Mouse (Mus musculus): ENCODE results near the gene Snx27. TPM values are rescaled to one million over a fixed set of nuclear protein-coding genes. Genes with fewer than 3 reads are reported as not detected.
A peak's percentile ranks its signal among the peaks of the same experiment; 100 is the strongest.

The Snx27 gene
- 64.9 and 69.0 TPM in 2 replicates for polyA plus RNA-seq (2015; fragmentation: Nextera tagmentation; extraction: Ambion mirVana)

DNA sequence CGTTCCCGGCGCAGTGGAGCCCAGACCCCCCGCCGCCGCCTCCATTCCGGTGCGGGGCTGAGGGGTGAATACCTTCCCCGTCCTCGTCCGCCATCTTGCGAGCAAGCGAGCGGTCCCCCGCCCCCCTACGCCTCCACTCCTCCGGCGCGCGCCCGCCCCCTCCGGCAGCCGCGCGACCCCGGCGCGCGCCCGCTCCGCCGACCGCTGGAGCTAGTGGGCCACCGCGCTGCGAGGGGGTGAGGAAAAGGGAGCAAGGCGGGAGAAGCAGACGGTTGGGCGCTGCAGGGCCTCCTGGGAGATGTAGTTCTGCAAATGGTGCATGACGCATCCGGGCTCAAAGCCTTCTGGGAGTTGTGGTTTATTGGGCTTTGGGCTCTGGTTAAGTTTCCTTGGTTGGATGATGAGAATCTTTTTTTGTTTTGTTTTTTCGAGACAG lies at the start of gene Snx27:
TSS of gene Snx27 (minus strand) at position 261 of the 436 bp plus-strand sequence.
- H3K27ac ChIP-seq, result peak within 1 kb of the TSS; percentile 87
- under 1% methylated on average over 39 of the region's 42 CpGs for WGBS
- H3K4me1 ChIP-seq, result peaks cover 34% of the 10 kb centered on the region
- H3K4me3 ChIP-seq, result peak within 1 kb of the TSS; percentile 88
- H3K27me3 ChIP-seq, result no peaks in the 10 kb centered on the region
- no peaks in the 10 kb centered on the region for H3K9me3 ChIP-seq (replicated peaks)
- ATAC-seq, result peak; percentile 99
- no peaks in the 10 kb centered on the region for H3K36me3 ChIP-seq (ENCODE audit: poor library complexity, severe bottlenecking)
- peak within 1 kb of the TSS; percentile 94 for H3K9ac ChIP-seq
- peak within 1 kb of the TSS; percentile 84 for H3K4me2 ChIP-seq

DNA sequence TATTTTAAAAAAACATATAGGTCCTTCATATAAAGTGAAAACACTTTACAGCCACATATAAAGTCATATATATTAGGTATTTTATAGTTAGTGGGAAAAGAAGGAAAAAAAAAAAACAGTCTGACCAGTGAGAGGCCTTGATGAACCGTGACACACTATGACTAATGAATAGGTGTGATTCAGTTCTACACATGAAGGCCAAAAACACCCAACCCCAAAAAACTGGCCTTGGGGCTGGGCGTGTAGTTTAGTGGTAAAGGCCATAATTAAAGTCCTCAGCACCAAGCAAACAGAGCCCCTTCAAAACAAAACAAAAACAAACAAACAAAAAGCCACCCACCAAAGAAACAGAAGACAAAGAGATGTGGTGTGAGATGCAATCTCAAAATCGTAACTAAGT lies 47.4 kb upstream of the Snx27 start:
- Histone ChIP-seq H3K36me3 (ENCODE audit: poor library complexity, severe bottlenecking) (no peaks in the 10 kb centered on the region), H3K9me3 (replicated peaks) (no peaks in the 10 kb centered on the region), H3K4me1 (no peaks in the 10 kb centered on the region), H3K4me3 (no peak overlapping the region), H3K9ac (no peak overlapping the region), H3K27ac (no peak overlapping the region), H3K4me2 (no peak overlapping the region), H3K27me3 (no peaks in the 10 kb centered on the region)
- no peak for ATAC-seq
- WGBS, result 88% methylated on average over 3 of the region's 3 CpGs

DNA sequence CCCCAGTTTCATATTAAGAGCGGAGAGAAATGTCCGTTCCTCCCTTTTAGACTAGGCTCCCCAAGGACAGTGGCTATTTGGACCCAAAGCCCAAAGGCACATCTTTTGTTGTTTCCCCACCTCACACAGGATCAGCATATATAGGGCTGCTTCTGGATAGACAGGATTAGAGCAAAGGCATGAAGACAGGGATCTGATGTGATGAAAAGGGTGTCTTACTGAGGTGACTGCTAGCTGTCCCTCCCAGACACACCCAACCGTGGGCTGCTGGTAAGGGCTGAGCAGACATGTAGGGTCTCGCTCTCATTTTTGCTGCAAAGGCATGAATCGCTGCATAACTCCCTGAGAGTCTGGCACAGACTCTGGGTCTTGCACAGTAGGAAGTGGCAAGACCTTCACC lies 46.2 kb upstream of the Snx27 start:
- no peaks in the 10 kb centered on the region for H3K36me3 ChIP-seq (ENCODE audit: poor library complexity, severe bottlenecking)

GRCm38 (mm10) chr3:94624281-94624680 lies 41.8 kb upstream of the Snx27 start:
- Histone ChIP-seq H3K27ac (no peak overlapping the region), H3K9me3 (replicated peaks) (no peaks in the 10 kb centered on the region), H3K4me1 (no peaks in the 10 kb centered on the region), H3K4me2 (no peak overlapping the region), H3K36me3 (ENCODE audit: poor library complexity, severe bottlenecking) (no peaks in the 10 kb centered on the region), H3K27me3 (no peaks in the 10 kb centered on the region), H3K4me3 (no peak overlapping the region), H3K9ac (no peak overlapping the region)
- no peak for ATAC-seq
- WGBS, result 92% methylated on average over 4 of the region's 4 CpGs

More for the DNA sequence above, 46.2 kb upstream of the Snx27 start:
- ATAC-seq, result no peak
- WGBS, result 86% methylated on average over 5 of the region's 5 CpGs
- Histone ChIP-seq H3K9ac (no peak overlapping the region), H3K4me3 (no peak overlapping the region), H3K27me3 (no peaks in the 10 kb centered on the region), H3K4me1 (no peaks in the 10 kb centered on the region), H3K9me3 (replicated peaks) (no peaks in the 10 kb centered on the region), H3K27ac (no peak overlapping the region), H3K4me2 (no peak overlapping the region)

- Histone ChIP-seq H3K4me3 (no peak overlapping the region), H3K9ac (no peak overlapping the region), H3K4me2 (no peak overlapping the region), H3K27me3 (no peaks in the 10 kb centered on the region), H3K9me3 (replicated peaks) (no peaks in the 10 kb centered on the region), H3K27ac (no peak overlapping the region), H3K4me1 (no peaks in the 10 kb centered on the region), H3K36me3 (ENCODE audit: poor library complexity, severe bottlenecking) (no peaks in the 10 kb centered on the region)
- WGBS, result 93% methylated on average over 10 of the region's 10 CpGs
- ATAC-seq, result no peak
These were observed 40.0 kb upstream of the Snx27 start for GRCm38 (mm10) chr3:94622550-94622949.

DNA sequence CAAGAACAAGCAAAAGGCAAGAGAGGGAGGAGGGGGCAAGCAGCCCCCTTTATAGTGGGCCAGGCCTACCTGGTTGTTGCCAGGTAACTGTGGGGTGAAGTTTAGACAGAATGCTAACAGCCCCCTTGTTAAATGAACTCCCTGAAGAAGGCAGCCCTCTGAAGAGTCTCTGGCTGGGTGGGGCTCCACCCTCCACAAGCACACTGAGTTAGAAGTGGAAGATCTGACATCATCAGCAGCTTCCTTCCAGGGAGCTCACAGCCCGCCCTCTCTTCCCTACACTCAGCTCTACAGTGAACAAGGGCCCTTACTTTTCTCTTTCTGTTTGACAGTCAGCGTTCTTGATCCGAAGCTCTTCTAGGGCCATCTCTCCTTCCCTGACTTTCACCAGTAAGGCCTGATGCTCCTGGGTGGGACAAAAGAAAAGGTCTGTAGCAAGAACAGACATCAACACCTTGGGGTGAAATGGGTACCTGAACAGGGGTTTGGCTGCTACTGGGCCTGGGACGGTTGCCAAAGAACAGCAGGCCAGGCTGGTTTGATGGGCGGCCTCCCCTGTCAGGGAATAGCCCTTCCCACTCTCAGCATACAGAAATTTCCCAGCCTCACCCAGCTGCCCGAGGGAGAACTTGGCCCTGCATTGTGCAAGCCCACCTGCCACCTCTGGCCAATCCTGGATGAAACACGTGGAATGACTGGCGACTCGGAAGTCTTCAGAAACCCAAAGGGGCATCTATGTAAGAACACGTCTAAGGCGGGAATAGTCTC lies 39.4 kb upstream of the Snx27 start:
- Histone ChIP-seq H3K4me2 (no peak overlapping the region), H3K9me3 (replicated peaks) (no peaks in the 10 kb centered on the region), H3K4me3 (no peak overlapping the region), H3K36me3 (ENCODE audit: poor library complexity, severe bottlenecking) (no peaks in the 10 kb centered on the region), H3K27me3 (no peaks in the 10 kb centered on the region), H3K4me1 (no peaks in the 10 kb centered on the region), H3K27ac (no peak overlapping the region), H3K9ac (no peak overlapping the region)
- WGBS, result 82% methylated on average over 11 of the region's 11 CpGs
- no peak for ATAC-seq

DNA sequence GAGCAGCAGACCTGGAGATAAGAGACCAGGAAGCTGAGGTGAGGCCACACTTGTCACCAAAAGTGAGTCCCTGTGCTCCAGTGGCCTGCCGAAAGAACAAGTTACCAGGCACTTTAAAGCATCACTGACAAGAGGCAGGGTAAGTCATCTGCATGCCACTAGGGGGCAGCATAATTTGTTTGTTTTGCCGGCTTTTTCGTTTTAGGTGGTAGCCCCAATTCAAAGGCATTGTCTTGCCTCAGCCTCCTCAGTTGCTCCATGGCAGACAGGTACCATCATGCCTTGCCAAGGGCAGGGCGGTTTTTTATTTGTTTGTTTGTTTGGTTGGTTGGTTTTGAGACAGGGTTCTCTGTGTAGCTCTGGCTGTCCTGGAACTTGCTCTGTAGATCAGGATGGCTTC lies 34.2 kb upstream of the Snx27 start:
- Histone ChIP-seq H3K4me2 (no peak overlapping the region), H3K9me3 (replicated peaks) (no peaks in the 10 kb centered on the region), H3K4me1 (no peaks in the 10 kb centered on the region), H3K4me3 (no peak overlapping the region), H3K27me3 (no peaks in the 10 kb centered on the region), H3K27ac (no peak overlapping the region), H3K9ac (no peak overlapping the region), H3K36me3 (ENCODE audit: poor library complexity, severe bottlenecking) (no peaks in the 10 kb centered on the region)
- no peak for ATAC-seq
- 66% methylated on average over 4 of the region's 4 CpGs for WGBS

DNA sequence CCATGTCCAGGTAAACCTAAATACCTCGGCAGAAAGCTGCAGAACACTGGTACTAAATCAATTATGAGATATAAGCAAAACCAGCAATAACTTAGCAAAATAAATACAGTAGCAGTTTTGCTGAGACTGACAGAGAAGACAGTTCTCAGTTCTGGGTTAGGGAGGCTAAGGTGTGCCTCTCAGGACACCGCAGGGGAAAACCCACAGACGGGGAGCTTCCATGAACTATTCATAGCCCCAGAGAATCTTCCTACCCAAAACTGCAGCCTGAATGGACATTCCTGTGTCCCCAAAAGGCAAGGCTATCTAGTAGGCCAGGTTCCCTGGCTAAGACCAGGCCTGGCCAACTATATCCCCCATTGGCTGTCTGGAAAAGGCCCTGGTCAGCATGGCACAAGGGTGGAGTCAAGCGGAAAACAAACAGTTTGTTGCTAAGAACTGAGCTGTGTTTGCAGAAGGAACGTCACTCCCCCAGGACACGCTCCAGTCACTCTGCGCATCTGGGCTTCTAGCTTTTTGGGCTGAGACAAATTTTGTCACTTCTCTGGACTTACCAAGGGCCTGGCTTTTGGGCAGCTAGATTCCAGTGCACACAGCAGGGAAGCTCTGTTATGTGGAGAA lies 30.9 kb upstream of the Snx27 start:
- H3K27ac ChIP-seq, result no peak overlapping the region
- H3K9ac ChIP-seq, result no peak overlapping the region
- 62% methylated on average over 7 of the region's 7 CpGs for WGBS
- ATAC-seq, result no peak
- no peaks in the 10 kb centered on the region for H3K27me3 ChIP-seq
- no peak overlapping the region for H3K4me3 ChIP-seq
- no peaks in the 10 kb centered on the region for H3K9me3 ChIP-seq (replicated peaks)
- H3K36me3 ChIP-seq (ENCODE audit: poor library complexity, severe bottlenecking), result no peaks in the 10 kb centered on the region
- H3K4me1 ChIP-seq, result no peaks in the 10 kb centered on the region
- no peak overlapping the region for H3K4me2 ChIP-seq

GRCm38 (mm10) chr3:94612274-94612673 lies 29.8 kb upstream of the Snx27 start:
- ATAC-seq, result no peak
- Histone ChIP-seq H3K9ac (no peak overlapping the region), H3K4me1 (no peaks in the 10 kb centered on the region), H3K36me3 (ENCODE audit: poor library complexity, severe bottlenecking) (no peaks in the 10 kb centered on the region), H3K4me3 (no peak overlapping the region), H3K27ac (no peak overlapping the region), H3K4me2 (no peak overlapping the region), H3K9me3 (replicated peaks) (no peaks in the 10 kb centered on the region), H3K27me3 (no peaks in the 10 kb centered on the region)
- 87% methylated on average over 1 of the region's 1 CpGs for WGBS

GRCm38 (mm10) chr3:94611834-94612233 lies 29.3 kb upstream of the Snx27 start:
- no peak for ATAC-seq
- H3K4me2 ChIP-seq, result no peak overlapping the region
- no peaks in the 10 kb centered on the region for H3K9me3 ChIP-seq (replicated peaks)
- H3K4me1 ChIP-seq, result no peaks in the 10 kb centered on the region
- no peaks in the 10 kb centered on the region for H3K27me3 ChIP-seq
- H3K9ac ChIP-seq, result no peak overlapping the region
- WGBS, result 81% methylated on average over 5 of the region's 5 CpGs
- no peaks in the 10 kb centered on the region for H3K36me3 ChIP-seq (ENCODE audit: poor library complexity, severe bottlenecking)
- H3K27ac ChIP-seq, result no peak overlapping the region
- H3K4me3 ChIP-seq, result no peak overlapping the region

- Histone ChIP-seq H3K27me3 (no peaks in the 10 kb centered on the region), H3K4me2 (no peak overlapping the region), H3K27ac (no peak overlapping the region), H3K4me3 (no peak overlapping the region), H3K4me1 (no peaks in the 10 kb centered on the region), H3K9ac (no peak overlapping the region), H3K9me3 (replicated peaks) (no peaks in the 10 kb centered on the region), H3K36me3 (ENCODE audit: poor library complexity, severe bottlenecking) (no peaks in the 10 kb centered on the region)
- 58% methylated on average over 4 of the region's 4 CpGs for WGBS
- ATAC-seq, result 0 out of 2 replicates have a peak, but pooled peaks have one; percentile 13
These were observed 28.8 kb upstream of the Snx27 start for GRCm38 (mm10) chr3:94611343-94611742.

- H3K9ac ChIP-seq, result no peak overlapping the region
- H3K36me3 ChIP-seq (ENCODE audit: poor library complexity, severe bottlenecking), result no peaks in the 10 kb centered on the region
- no peak overlapping the region for H3K4me3 ChIP-seq
- no peak overlapping the region for H3K4me2 ChIP-seq
- WGBS, result 84% methylated on average over 2 of the region's 2 CpGs
- no peak for ATAC-seq
- H3K4me1 ChIP-seq, result no peaks in the 10 kb centered on the region
- H3K27me3 ChIP-seq, result no peaks in the 10 kb centered on the region
- no peak overlapping the region for H3K27ac ChIP-seq
- no peaks in the 10 kb centered on the region for H3K9me3 ChIP-seq (replicated peaks)
These were observed 28.1 kb upstream of the Snx27 start for GRCm38 (mm10) chr3:94610581-94610980.

All from forebrain, embryonic 13.5 days (tissue).